Mouse (Mus musculus): ENCODE results near the gene Svop. TPM values are rescaled to one million over a fixed set of nuclear protein-coding genes. Genes with fewer than 3 reads are reported as not detected.

Svop gene
- polyA plus RNA-seq, 1 experiment from 2014 or later = not detected

GRCm38 (mm10) chr5:114034393-114034792, 57.0 kb downstream of the Svop start:
- no peak overlapping the region for H3K9ac ChIP-seq (replicated peaks)
- H3K9me3 ChIP-seq (ENCODE audit: low read length) = no peaks in the 10 kb centered on the region; the same call in 1 of the 2 replicates
- H3K4me2 ChIP-seq (ENCODE audit: low read depth, low read length) = no peak overlapping the region
- no peak overlapping the region for H3K4me3 ChIP-seq (ENCODE audit: low read depth, low read length)
- no peak overlapping the region for H3K27ac ChIP-seq (ENCODE audit: low read depth)
- DNase-seq (no peak), ATAC-seq (no peak)
- no peaks in the 10 kb centered on the region for H3K36me3 ChIP-seq (replicated peaks; ENCODE audit: insufficient read depth, low read length)
- H3K27me3 ChIP-seq (ENCODE audit: insufficient read depth, low read length) = no peaks in the 10 kb centered on the region
- TF ChIP-seq CTCF (IDR thresholded peaks at IDR 0.05; ENCODE audit: low read depth) = no peak
- no peak for TF ChIP-seq EP300 (IDR thresholded peaks at IDR 0.05; ENCODE audit: low read depth)
- whole genome bisulfite sequencing (ENCODE audit: insufficient replicate concordance) = 68% methylated on average over 7 of the region's 7 CpGs
- H3K4me1 ChIP-seq (ENCODE audit: insufficient read depth) = no peaks in the 10 kb centered on the region

GRCm38 (mm10) chr5:114032161-114032763, 59.1 kb downstream of the Svop start:
- no peak for ATAC-seq
- no peaks in the 10 kb centered on the region for H3K27me3 ChIP-seq (ENCODE audit: insufficient read depth, low read length)
- H3K27ac ChIP-seq (ENCODE audit: low read depth) = no peak overlapping the region
- no peak overlapping the region for H3K4me3 ChIP-seq (ENCODE audit: low read depth, low read length)
- no peaks in the 10 kb centered on the region; the same call in 1 of the 2 replicates for H3K9me3 ChIP-seq (ENCODE audit: low read length)
- H3K4me1 ChIP-seq (ENCODE audit: insufficient read depth) = peaks cover 9% of the 10 kb centered on the region; the same call in 1 of the 2 replicates
- no peaks in the 10 kb centered on the region for H3K36me3 ChIP-seq (replicated peaks; ENCODE audit: insufficient read depth, low read length)
- TF ChIP-seq EP300 (IDR thresholded peaks at IDR 0.05; ENCODE audit: low read depth) (no peak), CTCF (IDR thresholded peaks at IDR 0.05; ENCODE audit: low read depth) (no peak)
- no peak for DNase-seq
- H3K4me2 ChIP-seq (ENCODE audit: low read depth, low read length) = no peak overlapping the region
- 70% methylated on average over 3 of the region's 3 CpGs for WGBS (ENCODE audit: insufficient replicate concordance)
- no peak overlapping the region for H3K9ac ChIP-seq (replicated peaks)

DNA sequence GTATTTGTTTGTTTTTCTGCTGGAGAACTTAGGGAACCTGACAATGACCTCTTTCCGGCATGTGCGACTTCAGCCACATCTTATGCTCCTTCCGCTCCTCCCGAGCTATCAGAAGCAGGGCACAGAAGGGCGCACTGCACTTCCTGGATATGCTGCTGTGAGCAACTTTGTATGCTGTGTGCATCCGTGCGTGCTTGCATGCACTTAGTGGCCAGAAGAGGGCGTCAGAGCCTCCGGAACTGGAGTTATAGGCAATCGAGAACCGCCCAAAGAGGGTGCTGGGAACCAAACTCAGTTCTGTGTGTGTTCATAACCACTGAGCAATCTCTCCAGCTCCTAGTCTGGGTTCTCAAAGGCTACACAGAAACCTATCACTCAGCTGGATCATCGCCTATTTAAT, 60.7 kb downstream of the Svop start:
- 83% methylated on average over 12 of the region's 12 CpGs for WGBS (ENCODE audit: insufficient replicate concordance)
- TF ChIP-seq CTCF (IDR thresholded peaks at IDR 0.05; ENCODE audit: low read depth) (peak; percentile 20; the same call in 1 of the 2 replicates), EP300 (IDR thresholded peaks at IDR 0.05; ENCODE audit: low read depth) (no peak)
- no peak overlapping the region for H3K4me3 ChIP-seq (ENCODE audit: low read depth, low read length)
- no peak for DNase-seq
- H3K4me2 ChIP-seq (ENCODE audit: low read depth, low read length) = no peak overlapping the region
- H3K9me3 ChIP-seq (ENCODE audit: low read length) = no peaks in the 10 kb centered on the region; the same call in 1 of the 2 replicates
- no peak overlapping the region for H3K27ac ChIP-seq (ENCODE audit: low read depth)
- no peaks in the 10 kb centered on the region for H3K36me3 ChIP-seq (replicated peaks; ENCODE audit: insufficient read depth, low read length)
- H3K9ac ChIP-seq (replicated peaks) = no peak overlapping the region
- peaks cover 11% of the 10 kb centered on the region; the same call in 1 of the 2 replicates for H3K4me1 ChIP-seq (ENCODE audit: insufficient read depth)
- ATAC-seq = no peak
- H3K27me3 ChIP-seq (ENCODE audit: insufficient read depth, low read length) = no peaks in the 10 kb centered on the region

DNA sequence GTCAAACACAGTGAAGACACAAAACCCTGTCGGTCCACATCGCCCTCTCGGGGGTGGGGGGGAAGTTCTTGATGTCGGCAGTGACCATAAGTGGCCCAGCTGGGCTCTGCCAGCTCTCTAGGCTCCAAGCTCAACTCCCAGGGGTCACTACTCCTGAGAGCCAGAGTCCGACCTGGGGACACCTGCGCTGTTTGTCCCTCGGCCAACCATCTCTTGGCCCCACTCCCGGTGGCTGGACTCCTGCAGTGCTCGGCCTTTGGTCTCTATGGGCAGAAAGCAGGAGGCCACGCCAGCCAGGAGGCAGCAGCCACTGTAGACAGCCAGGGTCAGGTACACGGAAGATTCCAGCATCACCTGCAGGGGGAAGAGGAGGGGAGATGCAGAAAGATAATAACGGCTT, 63.3 kb downstream of the Svop start:
- ATAC-seq = peak; percentile 77
- peak; percentile 53 for DNase-seq
- WGBS (ENCODE audit: insufficient replicate concordance) = 66% methylated on average over 12 of the region's 12 CpGs
- H3K4me3 ChIP-seq (ENCODE audit: low read depth, low read length) = no peak overlapping the region
- no peak overlapping the region for H3K27ac ChIP-seq (ENCODE audit: low read depth)
- no peak for TF ChIP-seq CTCF (IDR thresholded peaks at IDR 0.05; ENCODE audit: low read depth)
- no peak for TF ChIP-seq EP300 (IDR thresholded peaks at IDR 0.05; ENCODE audit: low read depth)
- H3K27me3 ChIP-seq (ENCODE audit: insufficient read depth, low read length) = no peaks in the 10 kb centered on the region
- H3K9ac ChIP-seq (replicated peaks) = no peak overlapping the region
- H3K9me3 ChIP-seq (ENCODE audit: low read length) = no peaks in the 10 kb centered on the region; the same call in 1 of the 2 replicates
- H3K4me1 ChIP-seq (ENCODE audit: insufficient read depth) = peaks cover 11% of the 10 kb centered on the region; the same call in 1 of the 2 replicates
- no peaks in the 10 kb centered on the region for H3K36me3 ChIP-seq (replicated peaks; ENCODE audit: insufficient read depth, low read length)
- no peak overlapping the region for H3K4me2 ChIP-seq (ENCODE audit: low read depth, low read length)

DNA sequence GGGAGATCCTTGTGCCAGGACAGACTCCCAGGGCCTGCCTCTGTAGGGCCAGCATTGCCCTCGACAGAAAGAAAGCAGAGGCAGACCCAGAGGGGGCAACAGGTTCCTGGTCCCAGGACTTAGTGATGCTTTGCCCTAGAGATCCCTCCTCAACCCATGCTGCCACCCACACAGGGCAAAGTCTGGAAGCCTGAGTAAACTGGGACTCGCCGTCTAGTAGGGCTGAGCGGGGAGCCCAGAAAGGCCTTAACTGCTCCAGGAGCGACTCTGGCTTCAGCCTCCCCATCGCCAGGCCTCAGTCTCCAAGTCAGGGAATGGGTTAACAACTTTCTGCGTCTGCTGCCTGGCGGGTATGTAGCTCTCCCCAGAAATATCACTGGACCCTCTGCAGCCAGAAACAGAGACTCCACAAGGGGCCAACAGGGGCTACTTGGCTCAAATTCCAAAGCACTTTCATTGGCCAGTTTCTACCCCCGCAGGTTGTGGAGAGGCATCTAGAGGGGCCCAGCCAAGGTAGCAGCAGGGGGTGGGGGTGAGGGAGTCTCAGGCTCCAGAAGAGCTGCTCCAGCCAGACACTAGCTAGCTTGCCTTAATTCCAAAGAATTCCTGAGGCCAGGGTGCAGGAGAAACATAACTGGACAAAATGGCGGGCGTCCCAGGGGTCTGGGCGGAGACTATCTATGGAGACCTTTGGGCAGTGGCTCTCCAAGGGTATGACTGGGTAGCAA, 64.0 kb downstream of the Svop start:
- Histone ChIP-seq H3K9ac (replicated peaks) (no peak overlapping the region), H3K4me2 (ENCODE audit: low read depth, low read length) (no peak overlapping the region; the same call in 1 of the 2 replicates), H3K36me3 (replicated peaks; ENCODE audit: insufficient read depth, low read length) (no peaks in the 10 kb centered on the region), H3K27ac (ENCODE audit: low read depth) (no peak overlapping the region), H3K4me1 (ENCODE audit: insufficient read depth) (peaks cover 11% of the 10 kb centered on the region; the same call in 1 of the 2 replicates), H3K9me3 (ENCODE audit: low read length) (no peaks in the 10 kb centered on the region; the same call in 1 of the 2 replicates), H3K4me3 (ENCODE audit: low read depth, low read length) (no peak overlapping the region), H3K27me3 (ENCODE audit: insufficient read depth, low read length) (no peaks in the 10 kb centered on the region)
- WGBS (ENCODE audit: insufficient replicate concordance) = 66% methylated on average over 12 of the region's 12 CpGs
- DNase-seq = no peak
- no peak for ATAC-seq
- TF ChIP-seq CTCF (IDR thresholded peaks at IDR 0.05; ENCODE audit: low read depth) (no peak), EP300 (IDR thresholded peaks at IDR 0.05; ENCODE audit: low read depth) (no peak)

DNA sequence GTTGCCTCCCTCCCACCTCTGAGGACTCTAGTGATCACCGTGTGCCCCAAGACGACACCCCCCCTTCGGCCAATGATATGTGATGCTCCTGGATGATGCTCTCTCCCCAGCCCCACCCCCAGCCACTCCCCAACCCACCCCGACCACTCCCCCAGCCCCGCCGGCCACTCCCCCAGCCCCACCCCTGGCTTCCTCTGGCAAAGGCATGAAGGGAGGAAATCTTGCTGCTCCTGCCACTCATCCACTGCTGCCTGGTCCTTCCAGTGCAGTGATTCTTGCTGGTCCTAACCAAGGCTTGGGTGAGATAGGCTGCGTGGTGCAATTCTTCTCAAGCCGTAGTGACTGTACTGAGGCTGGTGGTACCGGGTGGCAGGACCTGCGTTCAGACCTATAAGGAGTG, 66.5 kb downstream of the Svop start:
- Histone ChIP-seq H3K9ac (replicated peaks) (no peak overlapping the region), H3K4me1 (ENCODE audit: insufficient read depth) (peaks cover 11% of the 10 kb centered on the region; the same call in 1 of the 2 replicates), H3K27me3 (ENCODE audit: insufficient read depth, low read length) (no peaks in the 10 kb centered on the region), H3K9me3 (ENCODE audit: low read length) (no peaks in the 10 kb centered on the region), H3K4me3 (ENCODE audit: low read depth, low read length) (no peak overlapping the region), H3K4me2 (ENCODE audit: low read depth, low read length) (no peak overlapping the region), H3K27ac (ENCODE audit: low read depth) (no peak overlapping the region), H3K36me3 (replicated peaks; ENCODE audit: insufficient read depth, low read length) (no peaks in the 10 kb centered on the region)
- TF ChIP-seq EP300 (IDR thresholded peaks at IDR 0.05; ENCODE audit: low read depth) (no peak), CTCF (IDR thresholded peaks at IDR 0.05; ENCODE audit: low read depth) (no peak)
- WGBS (ENCODE audit: insufficient replicate concordance) = 10% methylated on average over 10 of the region's 10 CpGs
- no peak for ATAC-seq
- DNase-seq = peak; percentile 44
